Mouse (Mus musculus): ENCODE measurements at regions not wholly inside any gene's neighbourhood (a gene's known extent, or its start where the extent isn't known, plus 50 kb on each side); places are given as distances from the start of the nearest gene placed in this dataset.
"Not testable (repeated sequence)": the region's sequence is repeated elsewhere in the genome, so short reads cannot be mapped to it uniquely, and the experiment has no call there.

DNA sequence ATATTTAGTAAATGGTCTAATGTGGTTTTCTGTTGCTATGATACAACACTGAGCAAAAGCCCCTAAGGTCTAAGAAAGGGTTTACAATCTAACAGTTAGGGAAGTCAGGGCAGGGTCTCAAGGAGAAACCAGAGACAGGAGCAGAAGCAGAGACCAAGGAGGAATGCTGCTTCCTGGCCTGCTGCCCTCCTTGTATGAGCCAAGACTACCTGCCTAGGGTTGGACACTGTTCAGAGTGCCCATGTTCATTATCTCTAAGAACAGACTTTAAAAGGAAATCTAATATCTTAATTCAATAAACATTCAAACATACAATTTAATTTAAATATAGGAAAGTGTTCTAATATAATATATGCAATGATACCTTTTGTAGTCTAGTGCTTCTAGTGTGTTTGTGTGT lies 63.0 kb upstream of the Tmem106b start:
- DNase-seq (ENCODE audit: low spot score in 2 of 2), result no peak

DNA sequence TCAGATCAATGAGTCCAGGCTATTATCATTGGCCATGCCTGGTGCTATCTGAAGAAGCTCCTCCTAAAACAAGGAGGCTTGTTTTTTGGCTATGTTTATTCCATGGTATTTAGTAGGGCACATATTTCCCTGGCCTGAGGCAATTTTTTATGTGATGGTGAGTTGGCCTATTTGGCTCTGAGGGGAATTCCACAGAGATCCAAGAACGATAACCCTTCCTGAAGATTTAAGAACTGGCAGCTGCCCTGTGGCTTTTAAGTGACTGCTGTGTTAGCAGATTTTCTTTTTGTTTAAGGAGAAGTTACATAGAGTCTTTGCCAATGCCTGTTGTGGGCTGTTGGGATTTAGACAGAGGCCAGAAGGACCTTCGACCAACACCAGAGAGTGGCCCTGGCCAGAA lies 74.9 kb upstream of the Tmem106b start:
- DNase-seq (ENCODE audit: low spot score in 2 of 2), result no peak

DNA sequence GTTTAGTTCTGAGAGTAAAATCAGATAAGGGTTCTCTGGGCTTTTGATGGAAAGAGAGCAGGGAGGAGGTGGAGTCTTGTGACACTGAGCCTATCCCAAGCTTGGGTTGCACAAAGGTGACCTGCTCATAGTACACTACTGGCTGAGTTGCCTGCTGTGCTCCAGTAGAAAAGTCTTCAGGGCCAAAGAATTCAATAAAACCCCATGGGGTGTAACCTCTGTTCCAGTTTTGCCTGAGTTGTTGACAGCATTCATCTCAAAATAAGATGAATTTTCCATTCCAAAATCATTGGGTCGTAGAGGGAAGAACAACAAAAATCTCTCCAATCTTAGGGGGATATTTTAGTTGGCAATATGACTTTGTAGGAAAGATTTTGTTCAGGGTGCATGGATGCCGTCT lies 75.8 kb upstream of the Tmem106b start:
- no peak for DNase-seq (ENCODE audit: low spot score in 2 of 2)

DNA sequence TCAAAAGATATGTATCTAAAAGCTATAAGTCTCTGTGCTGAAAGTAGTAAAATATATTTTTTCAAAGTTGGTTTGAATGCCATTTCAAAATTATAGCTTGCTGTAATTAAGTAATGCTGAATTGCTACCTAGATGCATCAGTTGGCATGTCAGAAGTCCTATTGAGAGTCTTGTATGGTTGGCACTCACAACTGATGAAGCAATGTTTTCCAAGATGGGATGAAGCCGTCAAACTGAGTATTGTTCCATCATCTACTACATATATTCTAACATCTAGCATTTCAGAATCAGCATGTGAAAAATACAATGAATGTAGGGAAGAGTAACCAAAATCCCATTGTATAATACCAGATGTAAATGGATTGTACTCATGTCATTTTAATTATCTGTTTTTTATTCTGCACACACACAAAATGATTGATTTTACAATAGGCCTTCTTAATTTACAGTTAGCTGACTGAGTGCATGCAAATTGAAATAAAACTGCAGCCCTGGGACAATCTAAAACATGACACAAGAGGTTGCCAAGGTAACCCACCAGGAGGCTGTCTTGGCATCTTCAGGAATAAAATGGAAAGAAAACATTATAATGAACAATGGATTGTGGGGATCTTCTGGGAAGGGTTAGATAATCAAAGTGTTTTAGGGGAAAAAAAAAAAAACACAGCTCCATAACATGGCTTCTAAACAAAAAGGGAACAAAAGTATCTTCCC lies 92.2 kb upstream of the Tmem106b start:
- DNase-seq (ENCODE audit: low spot score in 2 of 2), result no peak

DNA sequence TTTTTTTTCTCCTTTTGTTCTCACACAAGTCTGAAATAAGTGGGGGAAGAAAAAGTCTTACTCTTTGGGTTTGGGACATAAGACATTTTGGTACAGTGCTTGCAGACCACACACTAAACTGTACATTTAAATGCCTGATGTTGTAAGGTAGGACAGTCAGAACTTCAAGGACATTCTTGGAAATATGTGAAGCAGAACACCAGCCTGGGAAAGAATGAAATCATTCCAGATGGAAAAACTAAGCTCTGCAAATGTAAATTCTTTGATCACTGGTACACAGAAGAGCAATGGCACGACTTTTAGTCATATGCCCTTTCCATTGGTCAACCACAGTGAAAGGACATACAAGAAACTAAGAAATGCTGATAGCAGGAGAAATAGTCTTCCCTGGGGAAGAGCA lies 98.0 kb upstream of the Tmem106b start:
- DNase-seq (ENCODE audit: low spot score in 2 of 2), result no peak

DNA sequence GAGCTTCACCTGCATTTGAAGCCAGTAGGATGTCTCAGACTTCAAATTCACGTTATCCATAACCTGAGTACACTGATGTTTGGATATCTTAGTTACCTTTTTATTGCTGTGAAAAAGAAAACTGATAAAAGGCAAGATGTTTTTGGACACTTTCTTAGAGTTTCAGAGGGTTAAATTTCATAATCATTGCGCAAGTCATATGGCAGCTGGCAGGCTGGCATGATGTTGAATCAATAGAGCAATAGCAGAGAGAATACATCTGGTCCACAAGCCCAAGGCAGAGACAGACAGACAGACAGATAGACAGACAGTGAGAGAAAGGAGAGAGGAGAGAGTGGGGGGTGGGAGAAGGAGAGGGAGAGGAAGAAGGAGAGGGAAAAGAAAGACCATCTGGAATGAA lies 102.3 kb upstream of the Tmem106b start:
- DNase-seq (ENCODE audit: low spot score in 2 of 2), result no peak

DNA sequence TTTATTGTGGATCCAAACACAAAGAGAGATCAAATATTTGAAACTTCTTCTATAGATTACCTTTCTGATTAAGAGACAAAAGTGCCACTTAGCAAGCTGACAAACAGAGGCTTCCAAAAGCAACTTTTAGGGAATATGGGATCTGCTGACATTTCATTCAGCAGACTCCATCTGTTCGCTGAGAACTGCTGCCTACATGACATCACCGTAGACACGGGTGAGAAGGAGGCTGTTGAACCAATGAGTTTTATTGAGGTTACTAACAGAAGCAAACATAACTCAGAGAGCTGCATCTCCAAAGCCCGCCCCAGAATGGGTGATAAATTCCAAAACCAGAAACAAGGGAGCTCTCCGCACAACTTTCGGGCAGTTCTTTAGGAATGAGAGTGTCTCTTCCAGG lies 111.8 kb upstream of the Tmem106b start:
- DNase-seq (ENCODE audit: low spot score in 2 of 2), result peak; percentile 8 to 14

DNA sequence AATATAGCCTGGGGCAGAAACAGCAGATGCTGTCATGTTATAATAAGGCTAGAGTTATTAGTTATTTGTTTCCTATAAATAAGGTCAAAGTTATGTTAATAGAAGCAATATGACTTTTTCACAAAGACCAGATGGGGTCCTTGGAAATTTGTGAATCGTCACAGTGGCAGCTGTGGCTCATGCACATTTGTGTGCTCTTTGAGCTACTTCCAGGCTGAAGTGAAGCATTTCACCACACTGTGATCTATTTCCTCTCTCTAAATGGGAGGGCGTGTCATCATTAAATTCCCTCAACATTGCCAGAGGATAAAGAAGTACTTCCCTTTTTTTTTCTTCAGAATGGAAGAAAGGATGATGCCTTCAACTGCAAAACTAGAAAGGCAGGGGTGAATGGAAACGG lies 157.9 kb upstream of the Tmem106b start:
- DNase-seq (ENCODE audit: low spot score in 2 of 2), result no peak

DNA sequence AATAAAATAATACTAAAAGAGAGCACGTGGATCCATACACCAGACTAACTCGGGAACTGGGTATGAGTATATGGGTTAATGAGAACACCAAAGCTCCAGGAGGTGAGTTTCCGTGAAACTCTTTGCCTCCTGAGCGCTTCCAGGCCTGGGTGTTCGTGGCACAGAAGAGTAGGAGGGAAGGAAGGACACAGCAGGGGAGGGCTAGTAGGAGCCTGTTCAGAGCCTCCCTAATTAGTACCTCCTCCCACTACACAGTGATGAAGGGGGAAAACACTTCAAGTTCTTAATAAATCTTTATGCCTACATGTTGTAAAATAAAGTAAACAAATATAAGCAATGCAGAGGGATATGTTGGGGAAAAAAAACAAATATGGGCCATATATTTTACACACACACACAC lies 143.7 kb upstream of the Thsd7a start:
- no peak for DNase-seq (ENCODE audit: low spot score in 2 of 2)

DNA sequence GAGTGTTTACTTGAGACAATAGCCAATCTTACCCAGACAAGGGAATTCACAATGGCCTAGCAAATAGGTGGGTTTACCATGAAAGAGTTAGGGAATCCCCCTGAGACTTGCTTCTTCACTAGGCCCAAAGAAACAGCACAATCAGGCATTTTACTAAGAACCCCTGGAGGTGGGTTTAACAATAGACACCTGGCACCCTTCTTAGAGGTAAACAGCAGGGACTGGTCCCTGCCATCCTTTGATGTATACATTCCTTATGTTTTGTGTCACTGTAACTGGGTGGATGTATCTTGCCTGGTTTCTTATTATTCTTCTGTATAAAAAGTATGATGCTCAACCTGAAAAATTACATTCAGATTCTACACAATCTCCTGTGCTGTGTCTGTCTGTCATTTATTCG lies 127.7 kb upstream of the Thsd7a start:
- not testable (repeated sequence) for DNase-seq (ENCODE audit: low spot score in 2 of 2)

DNA sequence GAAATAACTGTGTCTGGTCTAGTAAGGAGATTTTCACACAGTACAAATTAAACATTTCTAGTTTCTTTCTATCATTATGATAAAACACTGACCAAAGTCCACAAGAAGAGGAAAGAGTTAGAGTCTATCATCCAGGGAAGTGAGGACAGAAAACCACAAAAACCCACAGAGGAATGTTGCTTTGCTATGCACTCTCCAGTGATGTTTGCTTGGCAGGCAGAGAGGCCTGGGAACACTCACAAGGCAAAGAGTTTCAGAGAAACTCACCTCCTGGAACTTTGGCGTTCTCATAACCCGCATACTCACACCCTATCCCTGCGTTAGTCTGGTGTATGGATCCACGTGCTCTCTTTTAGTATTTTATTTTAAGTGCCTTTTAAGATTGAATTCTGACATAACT lies 127.2 kb upstream of the Thsd7a start:
- DNase-seq (ENCODE audit: low spot score in 2 of 2), result no peak

DNA sequence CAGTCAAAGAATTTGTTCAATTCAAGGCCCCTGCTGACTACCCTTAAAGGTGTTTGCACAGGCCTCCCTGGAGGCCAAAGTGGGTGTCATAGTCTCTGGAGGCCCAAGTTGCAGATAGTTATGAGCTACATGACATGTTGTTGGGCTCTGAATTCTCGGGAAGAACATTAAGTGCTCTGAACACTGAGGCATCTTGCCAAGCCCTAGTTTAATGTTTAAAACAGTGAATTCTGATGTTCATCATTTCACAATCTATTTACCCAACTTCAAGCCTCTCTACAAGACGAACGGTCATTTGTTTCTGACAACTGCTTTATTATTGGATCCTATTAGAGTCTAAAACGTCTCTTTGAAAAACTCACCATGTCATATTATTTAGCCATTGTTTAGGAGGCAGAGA lies 119.0 kb upstream of the Thsd7a start:
- DNase-seq (ENCODE audit: low spot score in 2 of 2), result no peak

DNA sequence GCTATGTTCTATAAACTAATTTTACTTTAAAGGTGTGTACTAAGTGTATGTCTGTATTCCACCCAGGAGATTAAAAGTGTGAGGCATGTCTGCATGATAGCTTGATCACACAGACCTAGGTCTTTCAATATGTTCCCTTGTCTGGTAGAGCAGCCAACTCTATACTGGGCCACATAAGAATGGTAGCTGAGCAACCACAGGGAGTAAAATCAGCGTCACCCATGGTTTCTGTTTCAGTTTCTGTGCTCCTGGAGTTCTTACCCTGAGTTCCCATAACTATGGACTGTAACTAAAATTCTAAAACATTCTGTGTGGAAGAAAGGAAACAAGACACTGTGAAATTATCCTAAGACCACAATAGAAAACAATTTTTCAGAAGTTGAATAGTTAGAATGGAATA lies 102.8 kb upstream of the Thsd7a start:
- DNase-seq (ENCODE audit: low spot score in 2 of 2), result no peak

DNA sequence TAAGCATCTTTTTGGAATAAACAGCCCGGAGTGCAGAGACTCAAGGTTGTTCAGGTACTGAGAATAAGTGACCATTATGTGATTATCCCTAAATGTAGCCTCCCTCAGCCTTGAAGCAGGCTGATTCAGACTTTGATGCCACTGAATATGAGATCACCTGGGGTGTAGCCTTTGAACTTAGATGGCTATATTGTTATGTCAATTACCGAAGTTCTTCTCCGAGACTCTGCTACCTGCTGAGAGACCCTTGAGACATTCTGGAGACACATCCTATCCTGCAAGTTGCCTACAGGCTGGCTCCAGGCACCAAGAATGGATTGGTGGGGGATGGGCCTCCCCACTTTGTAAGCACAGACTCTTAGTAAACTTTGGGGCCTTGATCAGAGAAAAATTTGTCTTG lies 85.9 kb upstream of the Thsd7a start:
- not testable (repeated sequence) for DNase-seq (ENCODE audit: low spot score in 2 of 2)

DNA sequence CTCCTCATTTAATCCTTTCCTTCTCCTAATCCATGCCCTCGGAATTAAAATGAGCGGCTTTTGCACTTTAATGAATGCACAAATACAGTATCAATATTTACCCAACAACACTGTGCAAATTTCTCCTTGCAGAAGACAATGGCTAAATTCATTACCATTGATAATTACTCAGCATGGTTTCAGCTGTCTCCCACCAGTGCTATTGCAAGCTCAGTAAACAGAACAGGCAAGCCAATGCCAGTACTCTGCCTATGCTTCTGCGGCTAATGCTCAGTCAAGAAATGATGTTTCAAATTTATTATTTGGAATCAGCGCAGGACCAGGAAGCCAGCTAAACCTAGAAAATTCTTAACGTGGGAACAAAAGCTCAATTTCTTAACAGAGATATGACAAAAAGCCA lies 84.1 kb upstream of the Thsd7a start:
- DNase-seq (ENCODE audit: low spot score in 2 of 2), result peak in 1 of 2 experiments; percentile 4

DNA sequence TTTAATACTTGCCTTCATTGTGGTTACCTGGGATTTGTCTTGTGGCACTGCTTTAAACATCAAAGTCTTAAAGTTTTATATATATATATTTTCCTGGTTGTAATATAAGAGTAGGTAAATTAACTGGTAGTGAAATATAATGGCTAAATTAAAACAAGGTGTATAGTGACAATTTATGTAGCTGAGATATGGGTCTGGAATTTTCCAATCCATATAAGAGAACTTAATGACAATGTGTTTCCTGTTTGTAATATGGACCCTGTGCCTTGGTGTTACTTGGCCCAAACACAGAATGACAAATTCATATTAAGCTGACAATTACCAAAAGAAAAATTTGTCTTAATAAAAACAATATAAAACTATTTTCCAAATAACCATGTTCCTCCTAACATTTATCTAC lies 82.7 kb upstream of the Thsd7a start:
- DNase-seq (ENCODE audit: low spot score in 2 of 2), result no peak

DNA sequence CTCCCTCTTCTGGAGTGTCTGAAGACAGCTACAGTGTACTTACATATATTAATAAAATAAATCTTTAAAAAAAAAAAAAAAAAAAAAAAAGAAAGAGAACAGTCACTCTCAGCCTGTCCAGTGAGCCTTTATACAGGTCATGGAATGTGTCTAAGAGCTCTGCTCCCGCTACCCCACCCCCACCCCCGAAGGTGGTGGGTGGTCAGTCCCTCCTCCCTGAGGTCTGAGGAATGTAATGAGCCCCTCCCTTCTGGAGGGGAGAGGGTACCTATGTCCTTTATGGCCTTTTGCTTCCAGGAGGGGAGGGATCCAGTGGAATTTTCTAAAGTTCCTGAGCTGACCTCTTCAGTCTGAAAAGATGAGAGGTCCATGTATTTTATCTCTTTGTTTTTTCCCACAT lies 82.3 kb upstream of the Thsd7a start:
- no peak for DNase-seq (ENCODE audit: low spot score in 2 of 2)

DNA sequence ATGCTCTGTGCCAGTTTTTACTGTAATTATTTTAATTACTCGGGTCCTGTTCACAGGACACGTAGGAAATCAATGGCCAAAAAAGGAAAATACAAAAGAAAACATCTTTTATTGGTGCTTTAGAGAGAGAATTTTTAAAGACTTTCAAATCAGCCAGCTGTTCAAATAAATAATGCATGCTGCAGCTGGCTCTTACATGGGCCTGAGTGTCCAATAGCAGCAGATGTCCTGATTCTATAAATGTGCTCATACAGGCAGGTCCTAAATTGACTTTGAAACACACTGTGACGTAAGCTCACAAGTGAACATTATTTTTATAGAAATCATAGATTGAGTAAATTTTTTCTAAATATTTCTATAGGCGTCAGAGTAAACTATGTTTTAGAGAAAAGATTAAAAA lies 78.5 kb upstream of the Thsd7a start:
- DNase-seq (ENCODE audit: low spot score in 2 of 2), result no peak

DNA sequence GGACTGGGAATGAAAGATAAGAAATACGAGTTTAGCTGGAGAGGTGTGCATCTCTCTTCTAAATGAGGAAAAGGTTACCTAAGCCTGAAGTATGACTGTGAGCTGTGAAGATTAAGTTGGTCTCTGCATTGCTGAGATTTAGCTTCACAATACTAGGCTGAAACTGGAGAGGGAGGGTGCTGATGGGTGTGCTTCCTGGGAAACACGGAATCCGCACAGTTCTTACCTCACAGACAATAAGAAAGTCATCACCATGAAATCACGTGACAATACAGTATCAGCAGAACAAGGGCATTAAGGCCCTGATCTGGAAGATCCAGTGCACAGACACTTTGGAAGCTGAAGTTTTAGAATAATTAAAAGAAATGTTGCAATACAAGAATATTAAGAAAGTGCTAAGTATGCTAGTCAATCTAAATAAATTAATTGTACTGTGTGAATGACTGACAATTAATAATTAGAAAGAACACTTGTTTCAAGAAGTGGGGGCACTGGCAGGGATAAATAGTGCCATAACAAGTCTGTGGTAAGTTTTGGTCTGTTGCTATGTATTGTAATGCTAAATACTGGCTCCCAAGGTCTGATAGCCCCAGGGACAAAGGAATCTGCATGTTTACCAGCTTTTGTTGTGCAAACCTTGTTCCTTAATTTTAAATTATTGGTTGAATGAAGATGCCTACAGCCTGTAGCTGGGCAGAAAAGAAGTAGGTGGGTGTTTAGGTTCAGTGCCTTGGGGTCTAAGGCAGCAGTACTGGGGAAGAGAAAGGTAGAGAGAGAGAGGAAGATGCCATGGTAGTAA lies 66.0 kb upstream of the Thsd7a start:
- DNase-seq (ENCODE audit: low spot score in 2 of 2), result no peak

DNA sequence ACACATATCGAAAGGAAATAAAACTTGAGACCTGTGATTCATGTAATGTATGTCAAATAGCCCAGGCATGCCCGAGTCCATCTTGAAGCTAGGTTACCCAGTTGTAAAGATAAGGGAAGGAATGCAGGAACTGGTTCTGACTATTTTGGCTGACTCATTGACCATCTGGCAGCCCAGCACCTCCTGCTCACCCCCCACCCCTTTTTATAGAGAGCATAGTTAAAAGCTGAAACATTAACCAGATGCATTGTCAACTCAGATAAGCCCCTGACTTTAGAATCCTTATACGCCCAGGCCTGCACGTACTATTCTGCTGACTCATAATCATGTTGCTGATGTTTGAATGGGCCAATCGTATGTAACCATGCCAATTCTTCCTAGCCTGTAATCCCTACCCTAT lies 64.6 kb upstream of the Thsd7a start:
- not testable (repeated sequence) for DNase-seq (ENCODE audit: low spot score in 2 of 2)

DNA sequence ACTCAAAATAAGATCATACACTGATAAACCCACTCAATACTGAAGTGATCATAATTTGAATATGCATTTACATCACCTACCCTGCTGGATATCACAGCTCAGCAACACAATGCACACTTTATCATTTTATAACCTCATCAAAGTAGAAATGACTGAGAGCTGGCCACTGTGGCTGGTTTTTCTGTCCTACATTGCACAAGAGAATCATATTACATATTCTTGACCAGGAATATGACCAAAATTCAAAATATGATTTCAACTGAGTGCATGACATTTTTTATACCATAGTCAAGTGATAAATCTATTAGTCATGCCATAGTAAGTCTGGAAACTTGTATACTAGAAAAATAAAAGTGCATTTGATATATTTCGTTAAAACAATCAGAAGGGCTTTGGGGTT lies 63.3 kb upstream of the Thsd7a start:
- DNase-seq (ENCODE audit: low spot score in 2 of 2), result no peak

DNA sequence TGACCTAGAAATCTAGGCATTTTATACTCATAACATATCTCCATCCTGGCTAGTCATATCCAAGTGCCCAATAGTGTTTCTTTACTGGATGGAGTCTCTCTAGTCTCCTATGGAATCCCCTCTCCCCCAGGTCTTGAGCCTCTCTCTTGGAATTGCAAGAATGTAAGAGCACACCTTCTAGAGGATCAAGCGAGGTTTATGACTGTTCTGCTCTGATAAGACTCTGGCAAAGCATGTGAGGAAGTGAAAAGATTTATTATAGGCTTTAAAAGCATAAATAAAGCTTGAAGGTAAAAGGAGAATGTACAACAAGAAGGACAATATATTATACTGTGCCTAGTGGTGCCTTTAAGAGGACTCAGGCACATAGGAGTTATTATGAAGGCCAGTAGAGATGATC lies 62.8 kb upstream of the Thsd7a start:
- no peak for DNase-seq (ENCODE audit: low spot score in 2 of 2)

DNA sequence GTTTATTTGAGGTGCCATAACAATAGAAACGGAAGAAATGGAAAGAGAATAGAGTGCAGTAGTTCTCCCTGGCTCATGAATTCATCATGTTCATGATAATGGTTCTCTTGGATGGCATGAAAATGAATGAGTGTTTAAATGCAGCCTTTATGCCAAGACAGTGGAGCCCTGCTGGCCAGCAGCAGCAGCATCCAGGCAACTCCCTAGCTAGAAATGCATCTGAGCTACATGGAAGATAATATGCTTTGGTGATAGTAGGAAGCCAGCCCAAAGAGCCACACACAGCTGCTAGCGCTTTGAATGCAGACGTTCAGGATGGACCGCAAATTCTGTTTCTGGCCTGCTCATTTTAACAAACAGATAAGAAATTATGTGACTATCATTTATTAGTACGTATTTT lies 60.4 kb upstream of the Thsd7a start:
- DNase-seq (ENCODE audit: low spot score in 2 of 2), result no peak
